Comparison of ENCODE assay signal across 17 mouse cellular contexts in the genomic region with DNA sequence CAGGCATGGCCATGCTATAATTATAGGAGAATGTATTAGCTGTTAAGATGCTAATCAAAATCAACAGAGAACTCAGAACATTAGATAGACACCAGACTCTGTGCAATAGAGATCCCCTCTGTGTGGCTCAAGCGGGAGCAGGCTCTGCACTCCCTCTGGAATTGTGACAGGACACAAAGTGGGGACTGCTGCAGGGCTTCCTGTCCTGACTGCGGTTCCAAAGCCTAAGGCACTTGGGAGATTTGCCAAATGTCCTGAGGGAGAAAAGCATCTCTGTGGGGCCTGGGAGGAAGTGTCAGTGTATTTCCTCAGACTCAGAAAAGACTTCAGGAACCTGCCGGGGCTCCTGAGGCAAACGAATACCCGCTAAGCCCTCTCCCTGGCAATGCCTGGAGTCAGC. TPM values are rescaled to one million over a fixed set of nuclear protein-coding genes. Genes with fewer than 3 reads are reported as not detected.
DNase-seq lines count a peak whose midpoint lies in the region; ATAC-seq and TF ChIP-seq lines count a peak whose summit lies in the region.
"Had no signal": no experiment of that assay in that cellular context is flagged by ENCODE, and none has a peak within 500 bp of the region (broad histone marks: within the 10 kb centered on the region; RNA-seq: fewer than 3 reads in every experiment).

No protein-coding gene starts in this region.

- H3K9ac ChIP-seq in kidney, embryonic 15.5 days, result no peak overlapping the region
- H3K9ac ChIP-seq in midbrain, postnatal 0 days (replicated peaks; ENCODE audit: low read length, poor library complexity, severe bottlenecking), result no peak overlapping the region
- H3K9ac ChIP-seq in midbrain, embryonic 15.5 days, result no peak overlapping the region
- no peak overlapping the region for H3K9ac ChIP-seq in forebrain, postnatal 0 days
- H3K9ac ChIP-seq: limb, embryonic 13.5 days; liver, postnatal 0 days; neural tube, embryonic 13.5 days had no signal

- ATAC-seq in kidney, embryonic 15.5 days (replicated peaks; ENCODE audit: low FRiP score), result no peak
- ATAC-seq in midbrain, postnatal 0 days (ENCODE audit: low FRiP score), result 0 out of 2 replicates have a peak, but pooled peaks have one; percentile 27
- no peak for ATAC-seq in midbrain, embryonic 15.5 days (replicated peaks)
- no peak; the same call in 1 of the 2 replicates for ATAC-seq in forebrain, postnatal 0 days
- ATAC-seq: liver, postnatal 0 days; Patski had no signal

- H3K9me3 ChIP-seq in kidney, embryonic 15.5 days (replicated peaks), result no peaks in the 10 kb centered on the region
- H3K9me3 ChIP-seq in midbrain, postnatal 0 days (ENCODE audit: low read length), result no peaks in the 10 kb centered on the region
- no peaks in the 10 kb centered on the region for H3K9me3 ChIP-seq in midbrain, embryonic 15.5 days
- no peaks in the 10 kb centered on the region for H3K9me3 ChIP-seq in forebrain, postnatal 0 days (ENCODE audit: low read length)
- H3K9me3 ChIP-seq: limb, embryonic 13.5 days; neural tube, embryonic 13.5 days had no signal

- no peak overlapping the region for H3K27ac ChIP-seq in kidney, embryonic 15.5 days
- no peak overlapping the region for H3K27ac ChIP-seq in midbrain, postnatal 0 days (ENCODE audit: low read depth, low read length)
- no peak overlapping the region for H3K27ac ChIP-seq in midbrain, embryonic 15.5 days
- no peak overlapping the region for H3K27ac ChIP-seq in forebrain, postnatal 0 days (ENCODE audit: low read depth, low read length)
- H3K27ac ChIP-seq: forebrain, embryonic 10.5 days; heart, adult 2 months; left cerebral cortex, adult 2 months; limb, embryonic 13.5 days; neural tube, embryonic 13.5 days had no signal

- no peak overlapping the region for H3K4me3 ChIP-seq in kidney, embryonic 15.5 days (replicated peaks)
- H3K4me3 ChIP-seq in midbrain, postnatal 0 days (ENCODE audit: low read depth, low read length), result no peak overlapping the region
- H3K4me3 ChIP-seq in midbrain, embryonic 15.5 days, result no peak overlapping the region
- H3K4me3 ChIP-seq in forebrain, postnatal 0 days (ENCODE audit: low read depth, low read length), result no peak overlapping the region
- H3K4me3 ChIP-seq: forebrain, embryonic 10.5 days; heart, adult 2 months; left cerebral cortex, adult 2 months; limb, embryonic 13.5 days; neural tube, embryonic 13.5 days had no signal

- no peak overlapping the region for H3K4me2 ChIP-seq in kidney, embryonic 15.5 days
- H3K4me2 ChIP-seq in midbrain, postnatal 0 days (ENCODE audit: low read depth, low read length, poor library complexity, severe bottlenecking), result no peak overlapping the region
- H3K4me2 ChIP-seq in midbrain, embryonic 15.5 days, result no peak overlapping the region
- no peak overlapping the region for H3K4me2 ChIP-seq in forebrain, postnatal 0 days (ENCODE audit: low read depth)
- H3K4me2 ChIP-seq: limb, embryonic 13.5 days; neural tube, embryonic 13.5 days had no signal

- H3K27me3 ChIP-seq in kidney, embryonic 15.5 days, result no peaks in the 10 kb centered on the region
- H3K27me3 ChIP-seq in midbrain, postnatal 0 days (ENCODE audit: insufficient read depth, low read length), result no peaks in the 10 kb centered on the region
- H3K27me3 ChIP-seq in midbrain, embryonic 15.5 days (replicated peaks), result no peaks in the 10 kb centered on the region
- H3K27me3 ChIP-seq in forebrain, postnatal 0 days (ENCODE audit: insufficient read depth, low read length), result no peaks in the 10 kb centered on the region
- H3K27me3 ChIP-seq: limb, embryonic 13.5 days; neural tube, embryonic 13.5 days; Patski had no signal

- WGBS in kidney, embryonic 15.5 days, result 55% methylated on average over 5 of the region's 5 CpGs
- 47% methylated on average over 5 of the region's 5 CpGs for WGBS in midbrain, postnatal 0 days
- WGBS in midbrain, embryonic 15.5 days, result 56% methylated on average over 5 of the region's 5 CpGs
- 41% methylated on average over 5 of the region's 5 CpGs for WGBS in forebrain, postnatal 0 days

- no peak for TF ChIP-seq CTCF in midbrain, postnatal 0 days (IDR thresholded peaks at IDR 0.05)
- TF ChIP-seq CTCF in forebrain, postnatal 0 days (IDR thresholded peaks at IDR 0.05; ENCODE audit: low read depth), result no peak

- no peaks in the 10 kb centered on the region for H3K36me3 ChIP-seq in kidney, embryonic 15.5 days
- no peaks in the 10 kb centered on the region for H3K36me3 ChIP-seq in midbrain, postnatal 0 days (ENCODE audit: insufficient read depth, low read length)
- no peaks in the 10 kb centered on the region for H3K36me3 ChIP-seq in midbrain, embryonic 15.5 days (replicated peaks)
- no peaks in the 10 kb centered on the region for H3K36me3 ChIP-seq in forebrain, postnatal 0 days (ENCODE audit: insufficient read depth)
- H3K36me3 ChIP-seq: forebrain, embryonic 10.5 days; limb, embryonic 13.5 days; neural tube, embryonic 13.5 days had no signal

- DNase-seq in gastrocnemius, postnatal 25 days, result peak; percentile 5
- DNase-seq in gastrocnemius, adult 8-10 months (ENCODE audit: low spot score in 2 of 2), result no peak
- DNase-seq in kidney, adult 8-10 months, result peak; percentile 2 to 3
- peak; percentile 22 for DNase-seq in midbrain, postnatal 0 days (ENCODE audit: low spot score)
- peak; percentile 22 to 39 for DNase-seq in kidney, postnatal 4 days
- DNase-seq in forebrain, postnatal 0 days, result no peak
- DNase-seq: B cell, adult 2 months; cerebellum, adult 11-12 months; liver, postnatal 0 days had no signal

- H3K4me1 ChIP-seq in kidney, embryonic 15.5 days, result no peaks in the 10 kb centered on the region
- H3K4me1 ChIP-seq in midbrain, postnatal 0 days (ENCODE audit: insufficient read depth, low read length), result no peaks in the 10 kb centered on the region
- no peaks in the 10 kb centered on the region for H3K4me1 ChIP-seq in midbrain, embryonic 15.5 days
- H3K4me1 ChIP-seq in forebrain, postnatal 0 days (ENCODE audit: insufficient read depth), result no peaks in the 10 kb centered on the region
- H3K4me1 ChIP-seq: forebrain, embryonic 10.5 days; limb, embryonic 13.5 days; neural tube, embryonic 13.5 days had no signal

RNA-seq across cellular contexts. Expression of a gene that starts 59.4 kb away (rescaled TPM):
- total RNA-seq in gastrocnemius, postnatal 25 days (2021), result 10 to 100 TPM; 13.5 to 14.5 TPM
- 10 to 100 TPM; 13.3 to 18.5 (median 16.2) TPM for total RNA-seq in gastrocnemius, adult 8-10 months (2022)
- 23.9 and 30.6 TPM in 2 replicates for polyA plus RNA-seq in kidney, embryonic 15.5 days (2015; fragmentation: Nextera tagmentation; extraction: Ambion mirVana)
- total RNA-seq in midbrain, postnatal 0 days (2014; rRNA removed), result 17.3 and 18.4 TPM in 2 replicates
- 31.3 and 34.6 TPM in 2 replicates for polyA plus RNA-seq in midbrain, postnatal 0 days (2015; fragmentation: Nextera tagmentation; extraction: Ambion mirVana)
- polyA plus RNA-seq in midbrain, embryonic 15.5 days (2015; fragmentation: Nextera tagmentation; extraction: Ambion mirVana), result 48.2 and 50.8 TPM in 2 replicates
- 22.5 and 26.7 TPM in 2 replicates for total RNA-seq in forebrain, postnatal 0 days (2014; rRNA removed)
- 35.8 and 37.9 TPM in 2 replicates for polyA plus RNA-seq in forebrain, postnatal 0 days (2015; fragmentation: Nextera tagmentation; extraction: Ambion mirVana)

Comparison
In these comparisons a context has a peak if more than half of its experiments do, and no peak if none do; other contexts are left out.
1. DNase-seq: peak in gastrocnemius, postnatal 25 days (single experiment), kidney, adult 8-10 months (2 of 2), midbrain, postnatal 0 days (single experiment) and kidney, postnatal 4 days (2 of 2); none in gastrocnemius, adult 8-10 months (0 of 2) and forebrain, postnatal 0 days (single experiment).